ENCODE assay signal across 27 mouse cellular contexts in the genomic region with DNA sequence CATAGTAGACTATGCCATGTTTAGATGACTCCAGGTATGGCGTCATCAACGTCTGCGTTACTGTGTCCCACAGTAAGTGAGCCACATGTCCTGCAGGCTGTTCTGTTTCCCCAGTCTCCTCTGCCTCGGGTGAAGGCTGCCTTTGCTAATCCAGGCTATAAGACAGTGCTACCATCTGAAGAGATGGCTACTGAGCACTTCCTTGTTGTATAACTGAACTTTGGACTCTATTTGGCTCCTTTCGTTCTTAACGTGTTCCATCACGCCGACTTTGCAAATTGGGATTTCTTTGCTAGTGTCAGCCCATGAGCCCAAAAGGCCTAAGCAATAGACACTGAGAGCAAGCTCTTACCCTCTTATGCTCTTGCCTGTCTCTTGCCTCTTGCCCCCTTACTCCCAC. TPM values are rescaled to one million over a fixed set of nuclear protein-coding genes. Genes with fewer than 3 reads are reported as not detected.
A peak's percentile ranks its signal among the peaks of the same experiment; 100 is the strongest.
DNase-seq lines count a peak whose midpoint lies in the region; ATAC-seq and TF ChIP-seq lines count a peak whose summit lies in the region.
"Had no signal": no experiment of that assay in that cellular context is flagged by ENCODE, and none has a peak within 500 bp of the region (broad histone marks: within the 10 kb centered on the region; RNA-seq: fewer than 3 reads in every experiment).

No protein-coding gene starts in this region.

- no peak for TF ChIP-seq POLR2A in small intestine, adult 2 months (IDR thresholded peaks at IDR 0.05; ENCODE audit: low read depth, low read length)

- no peak overlapping the region for H3K27ac ChIP-seq in intestine, postnatal 0 days (ENCODE audit: low read depth, low read length)
- H3K27ac ChIP-seq in intestine, embryonic 16.5 days (ENCODE audit: low read length) = no peak overlapping the region
- peak overlapping the region; percentile 42; the same call in 1 of the 2 replicates for H3K27ac ChIP-seq in small intestine, adult 2 months (ENCODE audit: insufficient read depth, low read depth, low read length)
- H3K27ac ChIP-seq: embryonic facial prominence, embryonic 13.5 days; embryonic facial prominence, embryonic 15.5 days; forebrain, embryonic 13.5 days; forebrain, embryonic 15.5 days had no signal

- TF ChIP-seq CTCF in intestine, postnatal 0 days (IDR thresholded peaks at IDR 0.05; ENCODE audit: low read depth) = no peak
- no peak for TF ChIP-seq CTCF in small intestine, adult 2 months (IDR thresholded peaks at IDR 0.05; ENCODE audit: extremely low read depth, insufficient read length, insufficient replicate concordance, low read depth, low read length)

- no peak overlapping the region for H3K9ac ChIP-seq in intestine, postnatal 0 days (ENCODE audit: low read depth, low read length)
- H3K9ac ChIP-seq in intestine, embryonic 16.5 days (ENCODE audit: low read depth, low read length) = no peak overlapping the region
- H3K9ac ChIP-seq: embryonic facial prominence, embryonic 13.5 days; embryonic facial prominence, embryonic 15.5 days; forebrain, embryonic 13.5 days; forebrain, embryonic 15.5 days; forebrain, postnatal 0 days had no signal

- DNase-seq in fat pad, adult 2 months (ENCODE audit: extremely low read depth, low read depth, low spot score) = peak; percentile 52
- no peak for DNase-seq in frontal cortex, postnatal 10 days (ENCODE audit: low spot score in 2 of 2)
- DNase-seq: adrenal gland, adult 8-10 months; adrenal gland, postnatal 14 days; adrenal gland, postnatal 36 days; B cell, adult 2 months; cerebellum, adult 11 months; cerebellum, adult 18-20 months; cerebellum, adult 8-10 months; cerebellum, adult 9-11 months; cerebellum, postnatal 14 days; cerebellum, postnatal 36 days; embryo, embryonic 11 days; forebrain, postnatal 0 days had no signal

- H3K4me3 ChIP-seq in intestine, postnatal 0 days (ENCODE audit: low read depth, low read length) = no peak overlapping the region
- no peak overlapping the region for H3K4me3 ChIP-seq in intestine, embryonic 16.5 days (ENCODE audit: low read length)
- H3K4me3 ChIP-seq in small intestine, adult 2 months (ENCODE audit: low read depth, low read length) = peak overlapping the region; percentile 25; the same call in 1 of the 2 replicates
- H3K4me3 ChIP-seq: embryonic facial prominence, embryonic 13.5 days; embryonic facial prominence, embryonic 15.5 days; erythroblast, embryonic 14.5 days; forebrain, embryonic 13.5 days; forebrain, embryonic 15.5 days had no signal

- WGBS in intestine, postnatal 0 days = 61% methylated on average over 8 of the region's 8 CpGs
- 84% methylated on average over 8 of the region's 8 CpGs for WGBS in intestine, embryonic 16.5 days
- 48% methylated on average over 8 of the region's 8 CpGs for WGBS in small intestine, adult 2 months

- no peaks in the 10 kb centered on the region for H3K27me3 ChIP-seq in intestine, postnatal 0 days (replicated peaks; ENCODE audit: control insufficient read depth, insufficient read depth, low read length)
- no peaks in the 10 kb centered on the region for H3K27me3 ChIP-seq in intestine, embryonic 16.5 days (replicated peaks; ENCODE audit: control insufficient read depth, insufficient read depth, low read length)
- H3K27me3 ChIP-seq in small intestine, adult 2 months (ENCODE audit: control insufficient read depth, insufficient read depth, low read length) = no peaks in the 10 kb centered on the region
- H3K27me3 ChIP-seq: CH12.LX; embryonic facial prominence, embryonic 13.5 days; embryonic facial prominence, embryonic 15.5 days; forebrain, embryonic 13.5 days; forebrain, embryonic 15.5 days; Patski had no signal

- 0 out of 2 replicates have a peak overlapping the region, but pooled peaks have one; percentile 21 for H3K4me2 ChIP-seq in intestine, postnatal 0 days (replicated peaks; ENCODE audit: low read depth)
- H3K4me2 ChIP-seq in intestine, embryonic 16.5 days (ENCODE audit: low read depth, low read length) = no peak overlapping the region
- H3K4me2 ChIP-seq: embryonic facial prominence, embryonic 13.5 days; embryonic facial prominence, embryonic 15.5 days; forebrain, embryonic 13.5 days; forebrain, embryonic 15.5 days had no signal

- peak; percentile 53; the same call in 1 of the 2 replicates for ATAC-seq in intestine, postnatal 0 days
- no peak for ATAC-seq in intestine, embryonic 16.5 days
- ATAC-seq: activated CD4-positive, CD25-positive, alpha-beta regulatory T cell, adult 4 months; CD4-positive, CD25-positive, alpha-beta regulatory T cell, adult 4 months; forebrain, embryonic 13.5 days; forebrain, embryonic 15.5 days; forebrain, postnatal 0 days; Patski had no signal

- H3K4me1 ChIP-seq in intestine, postnatal 0 days (replicated peaks; ENCODE audit: control insufficient read depth, insufficient read depth, low read length) = no peaks in the 10 kb centered on the region
- H3K4me1 ChIP-seq in intestine, embryonic 16.5 days (ENCODE audit: control insufficient read depth, insufficient read depth, low read length) = peaks cover 4% of the 10 kb centered on the region; the same call in 1 of the 2 replicates
- H3K4me1 ChIP-seq in small intestine, adult 2 months (ENCODE audit: control insufficient read depth, insufficient read depth, insufficient read length, low read length) = peaks cover 9% of the 10 kb centered on the region

- H3K9me3 ChIP-seq in intestine, postnatal 0 days (ENCODE audit: control insufficient read depth) = no peaks in the 10 kb centered on the region
- H3K9me3 ChIP-seq in intestine, embryonic 16.5 days (ENCODE audit: control insufficient read depth, low read length) = no peaks in the 10 kb centered on the region
- H3K9me3 ChIP-seq: embryonic facial prominence, embryonic 13.5 days; embryonic facial prominence, embryonic 15.5 days; forebrain, embryonic 13.5 days; forebrain, embryonic 15.5 days; G1E had no signal

- H3K36me3 ChIP-seq in intestine, postnatal 0 days (ENCODE audit: control insufficient read depth, insufficient read depth) = no peaks in the 10 kb centered on the region
- H3K36me3 ChIP-seq in intestine, embryonic 16.5 days (ENCODE audit: control insufficient read depth, insufficient read depth, low read length) = no peaks in the 10 kb centered on the region
- peaks cover 2% of the 10 kb centered on the region; the same call in 1 of the 2 replicates for H3K36me3 ChIP-seq in small intestine, adult 2 months (ENCODE audit: control insufficient read depth, insufficient read depth, low read length)

RNA-seq across cellular contexts. Expression of a gene that starts 6.3 kb away (rescaled TPM):
- 2.9 and 3.1 TPM in 2 replicates for polyA plus RNA-seq in intestine, postnatal 0 days (2015; fragmentation: Nextera tagmentation; extraction: Ambion mirVana)
- polyA plus RNA-seq in intestine, embryonic 16.5 days (2015; fragmentation: Nextera tagmentation; extraction: Ambion mirVana) = 3.7 and 5.4 TPM in 2 replicates
- polyA plus RNA-seq in small intestine, adult 2 months (2012; rRNA removed) = 2.5 and 5.1 TPM in 2 replicates

RNA-seq across cellular contexts. Expression of a gene that starts 27.2 kb away (rescaled TPM):
- 46.1 and 51.3 TPM in 2 replicates for polyA plus RNA-seq in intestine, postnatal 0 days (2015; fragmentation: Nextera tagmentation; extraction: Ambion mirVana)
- polyA plus RNA-seq in intestine, embryonic 16.5 days (2015; fragmentation: Nextera tagmentation; extraction: Ambion mirVana) = 76.2 and 85.9 TPM in 2 replicates
- polyA plus RNA-seq in small intestine, adult 2 months (2012; rRNA removed) = 8.0 and 15.9 TPM in 2 replicates

RNA-seq across cellular contexts. Expression of a gene that starts 31.9 kb away (rescaled TPM):
- polyA plus RNA-seq in intestine, postnatal 0 days (2015; fragmentation: Nextera tagmentation; extraction: Ambion mirVana) = 340 and 353 TPM in 2 replicates
- 751 and 822 TPM in 2 replicates for polyA plus RNA-seq in intestine, embryonic 16.5 days (2015; fragmentation: Nextera tagmentation; extraction: Ambion mirVana)
- 49.1 and 102 TPM in 2 replicates for polyA plus RNA-seq in small intestine, adult 2 months (2012; rRNA removed)
